Comparison of ENCODE assay signal across 1 mouse cellular context in genomic region chr9:110699574-110699973, GRCm38 (mm10).
TF ChIP-seq lines count a peak whose summit lies in the region.

No protein-coding gene starts in this region.

TF ChIP-seq in MEL, 35 proteins besides CTCF, POLR2A, EP300 and RAD21 (continued from another document):
- peak; percentile 37; the same call in 1 of the 2 replicates for TF ChIP-seq TAL1 (IDR thresholded peaks at IDR 0.05; ENCODE audit: low read length)
- no peak for TF ChIP-seq BHLHE40 (IDR thresholded peaks at IDR 0.05; ENCODE audit: borderline replicate concordance, low read depth, low read length)
- no peak for TF ChIP-seq GATA1 (IDR thresholded peaks at IDR 0.05; ENCODE audit: low read depth, low read length)
- no peak for TF ChIP-seq MAX (IDR thresholded peaks at IDR 0.05; ENCODE audit: low read length)
- TF ChIP-seq CHD2 (IDR thresholded peaks at IDR 0.05; ENCODE audit: low read length), result no peak
- no peak for TF ChIP-seq MYB (IDR thresholded peaks at IDR 0.05; ENCODE audit: low read depth, low read length)
TF ChIP-seq in MEL: peak in this region for 1.
